In the genomic region with DNA sequence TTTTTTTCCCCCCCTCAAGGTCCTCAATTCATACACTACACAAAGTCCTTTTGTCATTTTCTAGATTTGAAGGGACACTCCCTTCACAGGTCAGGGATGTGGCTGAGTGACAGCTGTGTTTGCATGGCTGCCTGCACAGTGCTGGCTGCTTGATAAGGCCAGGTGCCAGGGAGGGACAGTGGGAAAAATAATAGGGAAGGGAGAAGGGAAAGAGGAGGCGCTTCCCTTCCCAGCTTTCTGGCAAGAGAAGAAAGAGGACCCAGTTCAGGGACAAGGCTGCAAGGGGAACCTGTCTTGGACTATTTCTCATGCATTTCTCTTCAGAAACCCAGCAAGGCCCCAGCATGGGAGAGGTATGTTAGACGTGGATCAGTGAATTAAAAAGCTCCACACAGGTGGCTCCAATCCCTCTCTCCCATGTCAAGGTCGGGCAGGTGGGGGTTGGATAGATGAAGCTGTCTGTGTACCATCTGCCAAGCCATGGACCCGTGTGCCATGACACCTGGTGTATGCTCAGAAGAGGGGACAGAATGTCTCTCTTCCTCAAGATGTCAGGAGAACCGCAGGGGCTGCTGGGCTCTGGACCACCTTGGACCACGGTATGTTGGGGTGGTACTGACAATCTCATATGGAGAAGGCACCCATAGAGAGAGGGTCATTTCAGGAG, we compare ENCODE assay signal across 31 mouse cellular contexts. TPM values are rescaled to one million over a fixed set of nuclear protein-coding genes. Genes with fewer than 3 reads are reported as not detected.
DNase-seq lines count a peak whose midpoint lies in the region; ATAC-seq and TF ChIP-seq lines count a peak whose summit lies in the region.
"Had no signal": no experiment of that assay in that cellular context is flagged by ENCODE, and none has a peak within 500 bp of the region (broad histone marks: within the 10 kb centered on the region; RNA-seq: fewer than 3 reads in every experiment).

No protein-coding gene starts in this region.

- ATAC-seq in hindbrain, embryonic 13.5 days (ENCODE audit: low FRiP score) = no peak
- no peak for ATAC-seq in hindbrain, embryonic 12.5 days (ENCODE audit: low FRiP score)
- no peak for ATAC-seq in intestine, postnatal 0 days
- ATAC-seq: CD4-positive, CD25-positive, alpha-beta regulatory T cell, adult 4 months; liver, embryonic 12.5 days; lung, postnatal 0 days; midbrain, embryonic 13.5 days had no signal

- H3K4me2 ChIP-seq in hindbrain, embryonic 13.5 days = no peak overlapping the region
- no peak overlapping the region for H3K4me2 ChIP-seq in hindbrain, embryonic 12.5 days (replicated peaks)
- H3K4me2 ChIP-seq in intestine, postnatal 0 days (replicated peaks; ENCODE audit: low read depth) = no peak overlapping the region
- H3K4me2 ChIP-seq: forebrain, embryonic 15.5 days; heart, embryonic 12.5 days; liver, embryonic 12.5 days; midbrain, embryonic 13.5 days; neural tube, embryonic 13.5 days had no signal

- peak; percentile 21 for DNase-seq in cerebellum, adult 9-11 months
- DNase-seq in cerebellum, postnatal 4 days (ENCODE audit: low spot score in 2 of 2) = no peak
- DNase-seq in adrenal gland, postnatal 10 days = peak; percentile 21
- DNase-seq in adrenal gland, postnatal 36 days = peak; percentile 42 to 45
- DNase-seq: cerebellum, postnatal 25 days; heart, adult 2 months; heart, postnatal 4 days; kidney, adult 2 months; kidney, postnatal 36 days; lung, adult 18-20 months; thymus, adult 2 months had no signal

- no peak overlapping the region for H3K4me3 ChIP-seq in hindbrain, embryonic 13.5 days
- no peak overlapping the region for H3K4me3 ChIP-seq in hindbrain, embryonic 12.5 days
- no peak overlapping the region for H3K4me3 ChIP-seq in intestine, postnatal 0 days (ENCODE audit: low read depth, low read length)
- H3K4me3 ChIP-seq: forebrain, embryonic 15.5 days; heart, adult 2 months; heart, embryonic 12.5 days; layer of hippocampus, adult 2 months; liver, embryonic 12.5 days; midbrain, embryonic 13.5 days; neural tube, embryonic 13.5 days had no signal

- H3K9ac ChIP-seq in hindbrain, embryonic 13.5 days = no peak overlapping the region
- H3K9ac ChIP-seq in hindbrain, embryonic 12.5 days = no peak overlapping the region
- H3K9ac ChIP-seq in intestine, postnatal 0 days (ENCODE audit: low read depth, low read length) = no peak overlapping the region
- H3K9ac ChIP-seq: forebrain, embryonic 15.5 days; heart, embryonic 12.5 days; liver, embryonic 12.5 days; midbrain, embryonic 13.5 days; neural tube, embryonic 13.5 days had no signal

- no peaks in the 10 kb centered on the region for H3K9me3 ChIP-seq in hindbrain, embryonic 13.5 days
- H3K9me3 ChIP-seq in hindbrain, embryonic 12.5 days (replicated peaks) = no peaks in the 10 kb centered on the region
- H3K9me3 ChIP-seq in intestine, postnatal 0 days (ENCODE audit: control insufficient read depth) = no peaks in the 10 kb centered on the region
- H3K9me3 ChIP-seq: forebrain, embryonic 15.5 days; heart, embryonic 12.5 days; liver, embryonic 12.5 days; midbrain, embryonic 13.5 days; neural tube, embryonic 13.5 days had no signal

- H3K27ac ChIP-seq in hindbrain, embryonic 13.5 days = 0 out of 2 replicates have a peak overlapping the region, but pooled peaks have one; percentile 18
- H3K27ac ChIP-seq in hindbrain, embryonic 12.5 days = no peak overlapping the region
- H3K27ac ChIP-seq in intestine, postnatal 0 days (ENCODE audit: low read depth, low read length) = no peak overlapping the region
- H3K27ac ChIP-seq: heart, adult 2 months; layer of hippocampus, adult 2 months; liver, embryonic 12.5 days; macrophage; midbrain, embryonic 13.5 days; neural tube, embryonic 13.5 days had no signal

- no peaks in the 10 kb centered on the region for H3K27me3 ChIP-seq in hindbrain, embryonic 13.5 days
- no peaks in the 10 kb centered on the region for H3K27me3 ChIP-seq in hindbrain, embryonic 12.5 days
- H3K27me3 ChIP-seq in intestine, postnatal 0 days (replicated peaks; ENCODE audit: control insufficient read depth, insufficient read depth, low read length) = no peaks in the 10 kb centered on the region
- H3K27me3 ChIP-seq: forebrain, embryonic 15.5 days; midbrain, embryonic 13.5 days; neural tube, embryonic 13.5 days had no signal

- peaks cover 11% of the 10 kb centered on the region; the same call in 1 of the 2 replicates for H3K4me1 ChIP-seq in hindbrain, embryonic 13.5 days (replicated peaks)
- 0 out of 2 replicates have a peak, but pooled peaks cover 3% of the 10 kb centered on the region for H3K4me1 ChIP-seq in hindbrain, embryonic 12.5 days
- no peaks in the 10 kb centered on the region for H3K4me1 ChIP-seq in intestine, postnatal 0 days (replicated peaks; ENCODE audit: control insufficient read depth, insufficient read depth, low read length)

- no peaks in the 10 kb centered on the region for H3K36me3 ChIP-seq in hindbrain, embryonic 13.5 days
- H3K36me3 ChIP-seq in hindbrain, embryonic 12.5 days = no peaks in the 10 kb centered on the region
- H3K36me3 ChIP-seq in intestine, postnatal 0 days (ENCODE audit: control insufficient read depth, insufficient read depth) = no peaks in the 10 kb centered on the region
- H3K36me3 ChIP-seq: forebrain, embryonic 15.5 days; heart, embryonic 12.5 days; liver, embryonic 12.5 days; midbrain, embryonic 13.5 days; neural tube, embryonic 13.5 days had no signal

- TF ChIP-seq CTCF in intestine, postnatal 0 days (IDR thresholded peaks at IDR 0.05; ENCODE audit: low read depth) = no peak

- 74% methylated on average over 6 of the region's 6 CpGs for WGBS in hindbrain, embryonic 13.5 days
- 68% methylated on average over 6 of the region's 6 CpGs for WGBS in hindbrain, embryonic 12.5 days
- 59% methylated on average over 6 of the region's 6 CpGs for WGBS in intestine, postnatal 0 days

RNA-seq across cellular contexts. Expression of gene Bhlhe23, which starts 59.4 kb away (rescaled TPM):
- polyA plus RNA-seq in hindbrain, embryonic 13.5 days (2015; fragmentation: Nextera tagmentation; extraction: Ambion mirVana) = 1.2 and 2.5 TPM in 2 replicates
- polyA plus RNA-seq in hindbrain, embryonic 12.5 days (2016; fragmentation: Nextera tagmentation; extraction: Ambion mirVana) = 2.3 and 3.3 TPM in 2 replicates
- not detected for total RNA-seq in adrenal gland, postnatal 10 days (2021)
- not detected for total RNA-seq in adrenal gland, postnatal 36 days (2021)
- not detected in 2 replicates for polyA plus RNA-seq in intestine, postnatal 0 days (2015; fragmentation: Nextera tagmentation; extraction: Ambion mirVana)
- total RNA-seq: gastrocnemius, adult 8-10 months; gastrocnemius, postnatal 4 days; heart, adult 2 months; heart, postnatal 4 days; layer of hippocampus, adult 2 months; left cerebral cortex, adult 8-10 months; megakaryocyte-erythroid progenitor cell, adult 5-6 weeks had no signal
- polyA plus RNA-seq: CD4-positive, CD25-positive, alpha-beta regulatory T cell, adult 4 months; heart, adult 2 months; heart, embryonic 12.5 days; heart, postnatal 0 days; intestine, embryonic 14.5 days; kidney, adult 2 months; kidney, embryonic 16.5 days; limb, embryonic 14.5 days; liver, embryonic 12.5 days; lung, postnatal 0 days; macrophage had no signal

Comparison
In these comparisons a context has a peak if more than half of its experiments do, and no peak if none do; other contexts are left out.
1. DNase-seq: peak in cerebellum, adult 9-11 months (single experiment), adrenal gland, postnatal 10 days (single experiment) and adrenal gland, postnatal 36 days (2 of 2); none in cerebellum, postnatal 4 days (0 of 2).